20 mouse cellular contexts compared by ENCODE assay signal in genomic region chr13:112134701-112135100, GRCm38 (mm10).
A peak's percentile ranks its signal among the peaks of the same experiment; 100 is the strongest.
DNase-seq lines count a peak whose midpoint lies in the region; ATAC-seq and TF ChIP-seq lines count a peak whose summit lies in the region.
"Had no signal": no experiment of that assay in that cellular context is flagged by ENCODE, and none has a peak within 500 bp of the region (broad histone marks: within the 10 kb centered on the region; RNA-seq: fewer than 3 reads in every experiment).

No protein-coding gene starts in this region.

- 66% methylated on average over 4 of the region's 4 CpGs for WGBS in forebrain, embryonic 14.5 days
- 88% methylated on average over 4 of the region's 4 CpGs for WGBS in forebrain, embryonic 12.5 days
- 62% methylated on average over 4 of the region's 4 CpGs for WGBS in forebrain, postnatal 0 days
- 93% methylated on average over 4 of the region's 4 CpGs for WGBS in hindbrain, embryonic 10.5 days
- WGBS in hindbrain, embryonic 14.5 days = 86% methylated on average over 4 of the region's 4 CpGs

- no peaks in the 10 kb centered on the region for H3K36me3 ChIP-seq in forebrain, embryonic 14.5 days (ENCODE audit: control insufficient read depth, insufficient read depth, low read length)
- H3K36me3 ChIP-seq in forebrain, embryonic 12.5 days (replicated peaks) = no peaks in the 10 kb centered on the region
- no peaks in the 10 kb centered on the region for H3K36me3 ChIP-seq in forebrain, postnatal 0 days (ENCODE audit: insufficient read depth)
- no peaks in the 10 kb centered on the region for H3K36me3 ChIP-seq in hindbrain, embryonic 10.5 days
- no peaks in the 10 kb centered on the region for H3K36me3 ChIP-seq in hindbrain, embryonic 14.5 days (replicated peaks; ENCODE audit: control insufficient read depth, insufficient read depth)
- H3K36me3 ChIP-seq: embryonic facial prominence, embryonic 13.5 days; embryonic facial prominence, embryonic 15.5 days had no signal

- no peaks in the 10 kb centered on the region for H3K27me3 ChIP-seq in forebrain, embryonic 14.5 days (replicated peaks; ENCODE audit: control insufficient read depth, insufficient read depth, low read length)
- peaks cover 4% of the 10 kb centered on the region; the same call in 1 of the 2 replicates for H3K27me3 ChIP-seq in forebrain, embryonic 12.5 days
- peaks cover 10% of the 10 kb centered on the region; the same call in 1 of the 2 replicates for H3K27me3 ChIP-seq in forebrain, postnatal 0 days (ENCODE audit: insufficient read depth, low read length)
- peaks cover 16% of the 10 kb centered on the region for H3K27me3 ChIP-seq in hindbrain, embryonic 10.5 days (ENCODE audit: insufficient read depth, poor library complexity, severe bottlenecking)
- H3K27me3 ChIP-seq in hindbrain, embryonic 14.5 days (ENCODE audit: control insufficient read depth, insufficient read depth, low read length) = no peaks in the 10 kb centered on the region
- H3K27me3 ChIP-seq: embryonic facial prominence, embryonic 13.5 days; embryonic facial prominence, embryonic 15.5 days had no signal

- no peak for TF ChIP-seq CTCF in forebrain, postnatal 0 days (IDR thresholded peaks at IDR 0.05; ENCODE audit: low read depth)

- peak; percentile 83; the same call in 1 of the 2 replicates for ATAC-seq in forebrain, embryonic 14.5 days
- no peak for ATAC-seq in forebrain, embryonic 12.5 days (ENCODE audit: low FRiP score)
- peak; percentile 92 for ATAC-seq in forebrain, postnatal 0 days
- ATAC-seq in hindbrain, embryonic 14.5 days (ENCODE audit: low FRiP score) = no peak

- no peaks in the 10 kb centered on the region for H3K9me3 ChIP-seq in forebrain, embryonic 14.5 days (replicated peaks; ENCODE audit: control insufficient read depth, low read length)
- H3K9me3 ChIP-seq in forebrain, embryonic 12.5 days = no peaks in the 10 kb centered on the region
- H3K9me3 ChIP-seq in forebrain, postnatal 0 days (ENCODE audit: low read length) = no peaks in the 10 kb centered on the region
- H3K9me3 ChIP-seq in hindbrain, embryonic 10.5 days = no peaks in the 10 kb centered on the region
- H3K9me3 ChIP-seq in hindbrain, embryonic 14.5 days (ENCODE audit: control insufficient read depth, low read length) = no peaks in the 10 kb centered on the region
- H3K9me3 ChIP-seq: embryonic facial prominence, embryonic 13.5 days; embryonic facial prominence, embryonic 15.5 days had no signal

- DNase-seq in forebrain, embryonic 14.5 days (ENCODE audit: low spot score) = peak; percentile 77
- DNase-seq in heart, adult 11 months = peak; percentile 18
- DNase-seq in heart, adult 18-20 months = no peak
- DNase-seq in brain, embryonic 18.5 days (ENCODE audit: low read depth, low spot score) = peak; percentile 55
- DNase-seq in forebrain, postnatal 0 days = peak; percentile 77
- DNase-seq in hindbrain, embryonic 10.5 days (ENCODE audit: low spot score) = no peak
- DNase-seq in hindbrain, embryonic 14.5 days (ENCODE audit: low spot score) = no peak
- DNase-seq: adrenal gland, adult 2 months; adrenal gland, postnatal 10 days; adrenal gland, postnatal 25 days; cerebellum, adult 11 months; cerebellum, adult 18-20 months; cerebellum, adult 8-10 months; cerebellum, adult 9-11 months; cerebellum, postnatal 14 days; cerebellum, postnatal 36 days; embryo, embryonic 11 days had no signal

- no peak overlapping the region for H3K27ac ChIP-seq in forebrain, embryonic 14.5 days (ENCODE audit: low read depth, low read length)
- no peak overlapping the region for H3K27ac ChIP-seq in forebrain, embryonic 12.5 days
- H3K27ac ChIP-seq in forebrain, postnatal 0 days (ENCODE audit: low read depth, low read length) = no peak overlapping the region
- no peak overlapping the region for H3K27ac ChIP-seq in hindbrain, embryonic 10.5 days
- no peak overlapping the region for H3K27ac ChIP-seq in hindbrain, embryonic 14.5 days
- H3K27ac ChIP-seq: embryonic facial prominence, embryonic 13.5 days; embryonic facial prominence, embryonic 15.5 days had no signal

- no peak overlapping the region for H3K4me2 ChIP-seq in forebrain, embryonic 14.5 days (ENCODE audit: low read length)
- no peak overlapping the region for H3K4me2 ChIP-seq in forebrain, embryonic 12.5 days
- no peak overlapping the region for H3K4me2 ChIP-seq in forebrain, postnatal 0 days (ENCODE audit: low read depth)
- no peak overlapping the region for H3K4me2 ChIP-seq in hindbrain, embryonic 14.5 days (replicated peaks)
- H3K4me2 ChIP-seq: embryonic facial prominence, embryonic 13.5 days; embryonic facial prominence, embryonic 15.5 days had no signal

- H3K9ac ChIP-seq in forebrain, embryonic 14.5 days (ENCODE audit: low read length) = no peak overlapping the region
- no peak overlapping the region for H3K9ac ChIP-seq in forebrain, embryonic 12.5 days
- H3K9ac ChIP-seq in forebrain, postnatal 0 days = no peak overlapping the region
- H3K9ac ChIP-seq in hindbrain, embryonic 14.5 days = no peak overlapping the region
- H3K9ac ChIP-seq: embryonic facial prominence, embryonic 13.5 days; embryonic facial prominence, embryonic 15.5 days had no signal

- H3K4me1 ChIP-seq in forebrain, embryonic 14.5 days (ENCODE audit: control insufficient read depth, insufficient read depth, low read length) = 0 out of 2 replicates have a peak, but pooled peaks cover 5% of the 10 kb centered on the region
- H3K4me1 ChIP-seq in forebrain, embryonic 12.5 days = 0 out of 2 replicates have a peak, but pooled peaks cover 5% of the 10 kb centered on the region
- H3K4me1 ChIP-seq in forebrain, postnatal 0 days (ENCODE audit: insufficient read depth) = no peaks in the 10 kb centered on the region
- peaks cover 7% of the 10 kb centered on the region; the same call in 1 of the 2 replicates for H3K4me1 ChIP-seq in hindbrain, embryonic 10.5 days (replicated peaks)
- no peaks in the 10 kb centered on the region for H3K4me1 ChIP-seq in hindbrain, embryonic 14.5 days (replicated peaks; ENCODE audit: control insufficient read depth, insufficient read depth, low read length)
- H3K4me1 ChIP-seq: embryonic facial prominence, embryonic 15.5 days had no signal

- H3K4me3 ChIP-seq in forebrain, embryonic 14.5 days (ENCODE audit: low read depth, low read length) = no peak overlapping the region
- H3K4me3 ChIP-seq in forebrain, embryonic 12.5 days (replicated peaks) = no peak overlapping the region
- H3K4me3 ChIP-seq in forebrain, postnatal 0 days (ENCODE audit: low read depth, low read length) = no peak overlapping the region
- no peak overlapping the region for H3K4me3 ChIP-seq in hindbrain, embryonic 10.5 days
- no peak overlapping the region for H3K4me3 ChIP-seq in hindbrain, embryonic 14.5 days (replicated peaks; ENCODE audit: low read length)
- H3K4me3 ChIP-seq: embryonic facial prominence, embryonic 13.5 days; embryonic facial prominence, embryonic 15.5 days had no signal

Comparison
In these comparisons a context has a peak if more than half of its experiments do, and no peak if none do; other contexts are left out.
1. ATAC-seq: peak in forebrain, embryonic 14.5 days (single experiment) and forebrain, postnatal 0 days (single experiment); none in forebrain, embryonic 12.5 days (single experiment) and hindbrain, embryonic 14.5 days (single experiment).
2. DNase-seq: peak in forebrain, embryonic 14.5 days (single experiment), heart, adult 11 months (single experiment), brain, embryonic 18.5 days (single experiment) and forebrain, postnatal 0 days (single experiment); none in heart, adult 18-20 months (0 of 2), hindbrain, embryonic 10.5 days (single experiment) and hindbrain, embryonic 14.5 days (single experiment).